Mouse (Mus musculus): ENCODE measurements around the gene Ehd4.

The Ehd4 gene

DNA sequence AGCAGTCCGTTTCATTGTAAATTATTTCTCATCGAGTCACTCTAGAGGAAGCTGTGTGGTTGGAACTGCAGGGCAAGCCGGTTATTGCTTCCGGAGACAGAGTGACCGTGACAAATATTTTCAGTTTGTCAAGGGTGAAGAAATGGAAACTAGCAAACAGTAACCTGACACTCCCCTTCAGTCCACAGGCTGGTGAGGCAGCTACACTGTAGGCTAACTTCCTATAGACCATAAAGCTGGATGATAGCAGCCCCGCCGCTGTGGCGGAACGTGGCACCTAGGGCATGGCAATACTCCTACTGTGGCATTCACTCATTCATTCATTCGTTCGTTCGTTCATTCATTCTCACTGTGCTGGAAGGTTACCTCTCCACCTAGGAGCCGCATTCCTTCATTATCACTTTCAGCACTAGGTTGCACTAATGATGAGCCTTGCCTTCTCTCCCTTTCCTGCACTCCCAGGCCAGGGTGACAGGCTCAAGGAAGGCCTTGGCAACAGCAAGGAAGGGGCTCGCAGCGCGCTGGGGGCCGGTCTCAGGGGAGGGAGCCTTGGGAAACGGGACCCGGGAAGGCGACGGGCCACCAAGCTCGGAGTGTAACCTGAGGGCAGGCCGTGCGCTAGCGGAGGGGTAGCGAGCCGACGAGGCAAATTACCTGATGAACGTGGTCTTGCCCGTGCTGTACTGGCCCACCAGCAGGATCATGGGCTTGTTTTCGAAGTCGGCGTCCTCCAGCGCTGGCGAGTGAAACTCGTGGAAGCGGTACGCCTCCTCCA is 633 bp downstream of the Ehd4 start:
- Histone ChIP-seq H3K36me3 (ENCODE audit: insufficient read depth, low read length) (peaks cover 13% of the 10 kb centered on the region), H3K27me3 (ENCODE audit: insufficient read depth, low read length) (no peaks in the 10 kb centered on the region), H3K9me3 (ENCODE audit: low read length) (no peaks in the 10 kb centered on the region), H3K4me3 (replicated peaks; ENCODE audit: low read length) (peak overlapping the region; percentile 92), H3K4me1 (replicated peaks; ENCODE audit: low read depth, low read length) (peaks cover 15% of the 10 kb centered on the region)
- TF ChIP-seq NANOG (IDR thresholded peaks at IDR 0.05; ENCODE audit: borderline replicate concordance, low read length) (no peak), CTCF (conservative IDR thresholded peaks at IDR 0.05; ENCODE audit: low read length) (no peak), POU5F1 (IDR thresholded peaks at IDR 0.05; ENCODE audit: borderline replicate concordance, low read length) (no peak)

DNA sequence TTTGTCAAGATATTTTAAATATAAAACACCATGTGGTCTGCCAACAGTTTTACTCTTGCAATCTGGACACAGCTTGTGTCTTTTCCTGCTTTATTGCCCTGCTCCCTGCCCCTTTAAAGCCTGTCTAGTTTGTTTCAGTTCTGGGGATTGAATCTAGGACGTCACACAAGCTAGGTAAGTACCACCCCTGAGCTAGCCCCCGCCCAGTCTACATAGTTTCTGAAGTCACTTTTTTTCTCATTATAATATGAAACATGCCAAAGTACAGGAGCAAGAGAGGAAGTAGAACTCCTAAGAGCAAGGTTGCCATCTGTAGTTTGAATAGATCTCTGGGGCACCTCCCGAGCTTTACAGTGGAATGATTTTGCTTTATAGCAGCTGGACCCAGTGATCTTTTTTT is 3.8 kb downstream of the Ehd4 start:
- peaks cover 15% of the 10 kb centered on the region for H3K4me1 ChIP-seq (replicated peaks; ENCODE audit: low read depth, low read length)
- H3K9me3 ChIP-seq (ENCODE audit: low read length): no peaks in the 10 kb centered on the region
- H3K27me3 ChIP-seq (ENCODE audit: insufficient read depth, low read length): no peaks in the 10 kb centered on the region
- TF ChIP-seq NANOG (IDR thresholded peaks at IDR 0.05; ENCODE audit: borderline replicate concordance, low read length) (no peak), CTCF (conservative IDR thresholded peaks at IDR 0.05; ENCODE audit: low read length) (no peak), POU5F1 (IDR thresholded peaks at IDR 0.05; ENCODE audit: borderline replicate concordance, low read length) (no peak)
- peaks cover 20% of the 10 kb centered on the region for H3K36me3 ChIP-seq (ENCODE audit: insufficient read depth, low read length)
- no peak overlapping the region for H3K4me3 ChIP-seq (replicated peaks; ENCODE audit: low read length)

- no peak overlapping the region for H3K4me3 ChIP-seq (replicated peaks; ENCODE audit: low read length)
- TF ChIP-seq CTCF (conservative IDR thresholded peaks at IDR 0.05; ENCODE audit: low read length): no peak
These were observed 4.8 kb downstream of the Ehd4 start for GRCm38 (mm10) chr2:120149634-120150033.

DNA sequence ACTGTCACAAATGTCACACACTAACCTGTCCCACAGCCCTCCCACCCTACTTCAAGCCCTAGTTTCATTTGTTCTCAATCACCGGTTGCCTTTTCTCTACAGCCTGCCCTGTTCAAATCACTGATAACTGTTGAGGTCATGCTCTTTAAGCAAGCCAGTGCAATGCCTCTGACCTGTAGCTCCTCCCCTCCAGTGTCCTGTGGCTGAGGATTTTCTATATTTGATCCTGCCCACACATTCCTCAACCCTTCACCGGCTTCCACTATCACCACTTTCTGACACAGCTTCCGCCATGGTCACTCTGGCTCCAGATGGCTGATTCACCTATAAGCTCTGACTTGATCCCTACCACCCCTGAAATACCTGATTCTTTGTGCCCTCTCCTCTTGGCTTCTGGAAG is 6.4 kb downstream of the Ehd4 start:
- Histone ChIP-seq H3K4me1 (replicated peaks; ENCODE audit: low read depth, low read length) (no peaks in the 10 kb centered on the region), H3K27me3 (ENCODE audit: insufficient read depth, low read length) (no peaks in the 10 kb centered on the region), H3K9me3 (ENCODE audit: low read length) (no peaks in the 10 kb centered on the region), H3K4me3 (replicated peaks; ENCODE audit: low read length) (no peak overlapping the region), H3K36me3 (ENCODE audit: insufficient read depth, low read length) (peaks cover 24% of the 10 kb centered on the region)
- no peak for TF ChIP-seq NANOG (IDR thresholded peaks at IDR 0.05; ENCODE audit: borderline replicate concordance, low read length)
- no peak for TF ChIP-seq POU5F1 (IDR thresholded peaks at IDR 0.05; ENCODE audit: borderline replicate concordance, low read length)
- no peak for TF ChIP-seq CTCF (conservative IDR thresholded peaks at IDR 0.05; ENCODE audit: low read length)

More at GRCm38 (mm10) chr2:120149634-120150033, 4.8 kb downstream of the Ehd4 start:
- no peaks in the 10 kb centered on the region for H3K27me3 ChIP-seq (ENCODE audit: insufficient read depth, low read length)
- peaks cover 9% of the 10 kb centered on the region for H3K4me1 ChIP-seq (replicated peaks; ENCODE audit: low read depth, low read length)
- H3K36me3 ChIP-seq (ENCODE audit: insufficient read depth, low read length): peaks cover 20% of the 10 kb centered on the region
- no peaks in the 10 kb centered on the region for H3K9me3 ChIP-seq (ENCODE audit: low read length)

DNA sequence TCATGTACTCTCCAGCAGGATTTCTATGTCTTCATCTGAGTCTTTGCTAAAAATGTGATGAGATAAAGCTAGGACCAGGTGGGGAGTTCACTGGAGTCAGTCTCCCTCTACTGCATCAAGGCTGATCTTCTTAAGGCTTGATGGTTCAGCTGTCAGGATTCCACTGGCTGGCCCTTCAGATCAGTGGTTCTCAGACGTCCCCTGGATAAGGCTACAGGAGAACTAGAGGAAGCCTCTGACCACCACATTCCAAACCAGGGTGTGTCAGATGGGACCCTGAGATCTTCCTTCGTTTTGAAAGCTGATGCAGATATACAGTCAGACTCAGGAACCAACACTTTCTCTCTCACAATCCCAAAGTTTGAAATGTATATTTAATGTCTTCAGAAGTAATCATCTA is 7.0 kb downstream of the Ehd4 start:
- H3K36me3 ChIP-seq (ENCODE audit: insufficient read depth, low read length): peaks cover 24% of the 10 kb centered on the region
- H3K9me3 ChIP-seq (ENCODE audit: low read length): no peaks in the 10 kb centered on the region
- H3K27me3 ChIP-seq (ENCODE audit: insufficient read depth, low read length): no peaks in the 10 kb centered on the region
- TF ChIP-seq NANOG (IDR thresholded peaks at IDR 0.05; ENCODE audit: borderline replicate concordance, low read length) (no peak), POU5F1 (IDR thresholded peaks at IDR 0.05; ENCODE audit: borderline replicate concordance, low read length) (no peak), CTCF (conservative IDR thresholded peaks at IDR 0.05; ENCODE audit: low read length) (no peak)
- no peaks in the 10 kb centered on the region for H3K4me1 ChIP-seq (replicated peaks; ENCODE audit: low read depth, low read length)
- H3K4me3 ChIP-seq (replicated peaks; ENCODE audit: low read length): no peak overlapping the region

GRCm38 (mm10) chr2:120146543-120146942 is 7.9 kb downstream of the Ehd4 start:
- Histone ChIP-seq H3K4me3 (replicated peaks; ENCODE audit: low read length) (no peak overlapping the region), H3K9me3 (ENCODE audit: low read length) (no peaks in the 10 kb centered on the region), H3K36me3 (ENCODE audit: insufficient read depth, low read length) (peaks cover 18% of the 10 kb centered on the region), H3K4me1 (replicated peaks; ENCODE audit: low read depth, low read length) (no peaks in the 10 kb centered on the region), H3K27me3 (ENCODE audit: insufficient read depth, low read length) (no peaks in the 10 kb centered on the region)
- TF ChIP-seq NANOG (IDR thresholded peaks at IDR 0.05; ENCODE audit: borderline replicate concordance, low read length): no peak
- no peak for TF ChIP-seq POU5F1 (IDR thresholded peaks at IDR 0.05; ENCODE audit: borderline replicate concordance, low read length)
- no peak for TF ChIP-seq CTCF (conservative IDR thresholded peaks at IDR 0.05; ENCODE audit: low read length)

GRCm38 (mm10) chr2:120144390-120144789 is 10.0 kb downstream of the Ehd4 start:
- no peaks in the 10 kb centered on the region for H3K9me3 ChIP-seq (ENCODE audit: low read length)
- H3K27me3 ChIP-seq (ENCODE audit: insufficient read depth, low read length): no peaks in the 10 kb centered on the region
- TF ChIP-seq CTCF (conservative IDR thresholded peaks at IDR 0.05; ENCODE audit: low read length) (no peak), NANOG (IDR thresholded peaks at IDR 0.05; ENCODE audit: borderline replicate concordance, low read length) (no peak), POU5F1 (IDR thresholded peaks at IDR 0.05; ENCODE audit: borderline replicate concordance, low read length) (no peak)
- H3K4me3 ChIP-seq (replicated peaks; ENCODE audit: low read length): no peak overlapping the region
- peaks cover 19% of the 10 kb centered on the region; the same call in 1 of the 2 replicates for H3K36me3 ChIP-seq (ENCODE audit: insufficient read depth, low read length)
- H3K4me1 ChIP-seq (replicated peaks; ENCODE audit: low read depth, low read length): no peaks in the 10 kb centered on the region

DNA sequence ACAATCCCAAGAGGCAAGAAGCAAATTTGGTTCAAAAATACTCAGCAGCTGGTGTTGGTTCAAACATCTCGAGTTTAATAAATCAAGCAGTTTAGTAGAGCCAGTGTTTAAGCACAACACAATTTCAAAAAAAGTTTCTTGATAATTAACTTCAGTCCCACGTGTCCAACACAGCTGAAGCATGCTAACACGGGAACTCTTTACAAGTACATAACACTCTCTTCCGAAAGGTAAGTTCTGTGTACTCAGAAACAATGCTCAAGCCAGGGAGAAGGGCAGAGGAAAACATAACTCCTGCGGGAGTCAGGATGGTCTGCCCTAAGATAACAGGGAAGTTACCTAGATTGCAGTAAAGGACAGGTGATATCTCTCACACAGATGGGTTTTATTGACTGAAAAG is 12.1 kb downstream of the Ehd4 start:
- Histone ChIP-seq H3K36me3 (ENCODE audit: insufficient read depth, low read length) (peaks cover 29% of the 10 kb centered on the region), H3K27me3 (ENCODE audit: insufficient read depth, low read length) (no peaks in the 10 kb centered on the region), H3K4me3 (replicated peaks; ENCODE audit: low read length) (no peak overlapping the region), H3K4me1 (replicated peaks; ENCODE audit: low read depth, low read length) (no peaks in the 10 kb centered on the region), H3K9me3 (ENCODE audit: low read length) (no peaks in the 10 kb centered on the region)
- TF ChIP-seq POU5F1 (IDR thresholded peaks at IDR 0.05; ENCODE audit: borderline replicate concordance, low read length): no peak
- no peak for TF ChIP-seq CTCF (conservative IDR thresholded peaks at IDR 0.05; ENCODE audit: low read length)
- TF ChIP-seq NANOG (IDR thresholded peaks at IDR 0.05; ENCODE audit: borderline replicate concordance, low read length): no peak

DNA sequence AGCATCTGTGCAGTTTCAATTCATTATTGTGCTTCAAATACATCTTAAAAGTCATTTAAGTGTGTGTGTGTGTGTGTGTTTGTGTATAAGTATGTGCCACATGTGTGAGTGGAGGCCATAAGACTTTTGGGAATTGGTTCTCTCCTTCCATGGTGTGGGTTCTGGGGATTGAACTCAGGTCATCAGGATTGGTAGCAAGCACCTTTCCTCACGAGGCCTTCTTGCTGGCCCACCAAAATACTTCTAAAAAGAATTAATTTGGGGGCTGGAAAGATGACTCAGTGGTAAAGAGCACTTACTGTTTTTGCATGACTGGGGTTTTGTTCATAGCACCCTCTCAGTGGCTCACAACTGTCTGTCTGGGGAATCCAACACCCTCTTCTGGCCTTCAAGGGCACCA is 12.7 kb downstream of the Ehd4 start:
- Histone ChIP-seq H3K4me3 (replicated peaks; ENCODE audit: low read length) (no peak overlapping the region), H3K27me3 (ENCODE audit: insufficient read depth, low read length) (no peaks in the 10 kb centered on the region), H3K9me3 (ENCODE audit: low read length) (peaks cover 3% of the 10 kb centered on the region; the same call in 1 of the 2 replicates), H3K4me1 (replicated peaks; ENCODE audit: low read depth, low read length) (no peaks in the 10 kb centered on the region), H3K36me3 (ENCODE audit: insufficient read depth, low read length) (peaks cover 30% of the 10 kb centered on the region)
- TF ChIP-seq CTCF (conservative IDR thresholded peaks at IDR 0.05; ENCODE audit: low read length) (no peak), NANOG (IDR thresholded peaks at IDR 0.05; ENCODE audit: borderline replicate concordance, low read length) (no peak), POU5F1 (IDR thresholded peaks at IDR 0.05; ENCODE audit: borderline replicate concordance, low read length) (no peak)

Measured in E14TG2a.4 (cell line).